Mouse (Mus musculus): ENCODE data around the gene Rbm34. TPM values are rescaled to one million over a fixed set of nuclear protein-coding genes. Genes with fewer than 3 reads are reported as not detected.
A peak's percentile ranks its signal among the peaks of the same experiment; 100 is the strongest.
"Not testable (repeated sequence)": the region's sequence is repeated elsewhere in the genome, so short reads cannot be mapped to it uniquely, and the experiment has no call there.

Gene Rbm34
- total RNA-seq (2021): 10 to 100 TPM; 10.3 to 10.4 TPM
- long read RNA-seq, experiment 1, transcript Rbm34-201 (11 exons, 3,424 nt): minor isoform, 7 of 22 reads
- long read RNA-seq, experiment 1, transcript Rbm34-203 (10 exons, 1,509 nt): major isoform, 10 of 22 reads
- long read RNA-seq, experiment 1, partial matches to known transcripts: 2 of 22 reads
- long read RNA-seq, experiment 1, other reads (novel, unspliced or antisense): 3 of 22 reads
- long read RNA-seq, experiment 2, transcript Rbm34-201 (11 exons, 3,424 nt): major isoform, 7 of 10 reads
- long read RNA-seq, experiment 2, partial matches to known transcripts: 2 of 10 reads
- long read RNA-seq, experiment 2, other reads (novel, unspliced or antisense): 0 of 10 reads

GRCm38 (mm10) chr8:126970579-126971313, at the start of gene Rbm34:
Rbm34 (minus strand) TSS chr8:126971071.
- DNase-seq (ENCODE audit: low spot score in 2 of 2): peak; percentile 80 to 91

- DNase-seq (ENCODE audit: low spot score in 2 of 2): no peak
Observed at GRCm38 (mm10) chr8:127011668-127012067, 40.8 kb upstream of the Rbm34 start.

GRCm38 (mm10) chr8:126994506-126994905, 23.6 kb upstream of the Rbm34 start:
- DNase-seq (ENCODE audit: low spot score in 2 of 2): no peak

- DNase-seq (ENCODE audit: low spot score in 2 of 2): no peak
Observed at GRCm38 (mm10) chr8:126989363-126990153, 18.7 kb upstream of the Rbm34 start.

- DNase-seq (ENCODE audit: low spot score in 2 of 2): no peak
Observed at GRCm38 (mm10) chr8:126988346-126989006, 17.6 kb upstream of the Rbm34 start.

- peak; percentile 37 to 60 for DNase-seq (ENCODE audit: low spot score in 2 of 2)
Observed at GRCm38 (mm10) chr8:126986495-126986894, 15.6 kb upstream of the Rbm34 start.

- DNase-seq (ENCODE audit: low spot score in 2 of 2): no peak
Observed at GRCm38 (mm10) chr8:126980046-126980445, 9.2 kb upstream of the Rbm34 start.

- no peak for DNase-seq (ENCODE audit: low spot score in 2 of 2)
Observed at GRCm38 (mm10) chr8:126979091-126979920, 8.4 kb upstream of the Rbm34 start.

GRCm38 (mm10) chr8:126978535-126978934, 7.7 kb upstream of the Rbm34 start:
- DNase-seq (ENCODE audit: low spot score in 2 of 2): not testable (repeated sequence)

GRCm38 (mm10) chr8:126978028-126978427, 7.2 kb upstream of the Rbm34 start:
- DNase-seq (ENCODE audit: low spot score in 2 of 2): no peak

GRCm38 (mm10) chr8:126976608-126977348, 5.9 kb upstream of the Rbm34 start:
- no peak for DNase-seq (ENCODE audit: low spot score in 2 of 2)

- no peak for DNase-seq (ENCODE audit: low spot score in 2 of 2)
Observed at GRCm38 (mm10) chr8:126975706-126976105, 4.8 kb upstream of the Rbm34 start.

GRCm38 (mm10) chr8:126974511-126974910, 3.6 kb upstream of the Rbm34 start:
- no peak for DNase-seq (ENCODE audit: low spot score in 2 of 2)

- no peak for DNase-seq (ENCODE audit: low spot score in 2 of 2)
Observed at GRCm38 (mm10) chr8:126973686-126974265, 2.9 kb upstream of the Rbm34 start.

- no peak for DNase-seq (ENCODE audit: low spot score in 2 of 2)
Observed at GRCm38 (mm10) chr8:126972649-126973048, 1.8 kb upstream of the Rbm34 start.

GRCm38 (mm10) chr8:126972102-126972501, 1.2 kb upstream of the Rbm34 start:
- no peak for DNase-seq (ENCODE audit: low spot score in 2 of 2)

- DNase-seq (ENCODE audit: low spot score in 2 of 2): no peak
Observed at GRCm38 (mm10) chr8:126971314-126971664, 418 bp upstream of the Rbm34 start.

GRCm38 (mm10) chr8:126969546-126969945, 1.3 kb downstream of the Rbm34 start:
- DNase-seq (ENCODE audit: low spot score in 2 of 2): no peak

- no peak for DNase-seq (ENCODE audit: low spot score in 2 of 2)
Observed at GRCm38 (mm10) chr8:126968107-126968506, 2.8 kb downstream of the Rbm34 start.
